Mouse (Mus musculus) gastrocnemius, adult 8-10 months (tissue): ENCODE measurements at regions not wholly inside any gene's neighbourhood (a gene's known extent, or its start where the extent isn't known, plus 50 kb on each side); places are given as distances from the start of the nearest gene placed in this dataset.
A peak's percentile ranks its signal among the peaks of the same experiment; 100 is the strongest.
"Not testable (repeated sequence)": the region's sequence is repeated elsewhere in the genome, so short reads cannot be mapped to it uniquely, and the experiment has no call there.

Source experiments
- DNase-seq, 2 experiments: peaks; one replicate each; pipeline ENCODE4 v3.0.0; 2022; ENCODE audit warnings: low spot score in 2 of 2

- DNase-seq: peak; percentile 34 to 40
Observed at GRCm38 (mm10) chr4:4708261-4708660, 84.9 kb downstream of the Impad1 start.

DNA sequence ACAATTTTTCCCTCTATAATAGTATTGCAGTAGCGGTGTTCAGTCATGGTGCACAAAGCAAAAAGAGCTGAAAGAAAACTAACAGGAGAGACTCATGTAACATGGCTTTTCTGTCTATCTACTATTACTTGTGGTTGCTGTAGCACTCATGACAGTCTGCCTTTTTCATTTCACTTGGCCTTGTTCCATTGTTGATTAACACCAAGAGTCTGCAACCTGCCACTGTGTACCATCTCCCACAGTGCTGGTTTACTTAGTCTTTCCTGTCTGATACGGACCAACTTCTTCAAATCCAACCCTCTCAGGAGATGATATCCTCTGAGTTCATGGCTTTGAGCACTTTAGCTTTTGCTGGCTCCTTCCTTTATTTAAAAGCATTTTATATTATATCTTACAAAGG lies 94.1 kb downstream of the Impad1 start:
- DNase-seq: no peak

DNA sequence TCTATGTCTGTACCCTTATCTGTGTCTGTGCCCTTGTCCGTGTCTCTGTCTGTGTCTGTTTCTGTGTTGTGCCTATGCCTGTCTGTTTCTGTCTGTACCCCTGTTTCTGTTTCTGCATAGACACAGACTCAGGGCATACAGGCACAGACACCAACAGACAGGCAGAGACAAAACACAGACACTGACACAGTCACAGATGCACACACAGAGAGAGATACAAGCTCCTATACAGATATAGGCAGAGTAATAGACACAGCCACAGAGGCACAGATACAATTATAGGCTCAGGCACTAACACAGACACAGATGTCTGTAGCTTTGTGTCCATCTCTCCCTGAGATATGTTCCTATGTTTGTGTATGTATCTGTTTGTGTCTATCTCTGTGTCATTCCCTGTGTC lies 97.7 kb downstream of the Impad1 start:
- DNase-seq: no peak

- no peak for DNase-seq
Observed at GRCm38 (mm10) chr4:4686920-4687319, 106.2 kb downstream of the Impad1 start.

DNA sequence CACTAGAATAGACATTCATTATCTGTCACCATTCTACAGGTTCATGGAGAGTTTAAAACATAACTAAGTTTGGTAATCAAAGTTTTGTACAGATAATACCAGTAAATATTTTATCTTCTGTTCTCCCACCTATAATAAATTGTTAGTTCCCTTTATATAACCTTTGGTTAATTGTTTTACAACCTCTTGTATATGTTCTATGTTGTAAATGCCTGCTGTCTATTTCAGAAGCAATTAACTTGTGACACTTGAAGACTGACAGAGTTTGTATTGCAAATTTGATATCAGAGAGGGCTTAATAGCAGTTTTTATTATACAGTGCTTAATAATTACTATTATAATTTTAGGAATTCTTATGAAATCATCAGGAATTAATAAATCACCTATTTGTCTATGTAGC lies 118.5 kb downstream of the Impad1 start:
- no peak for DNase-seq

- DNase-seq: no peak
Observed at GRCm38 (mm10) chr4:4650251-4650650, 142.9 kb downstream of the Impad1 start.

GRCm38 (mm10) chr4:4645264-4645663 lies 147.9 kb downstream of the Impad1 start:
- DNase-seq: no peak

DNA sequence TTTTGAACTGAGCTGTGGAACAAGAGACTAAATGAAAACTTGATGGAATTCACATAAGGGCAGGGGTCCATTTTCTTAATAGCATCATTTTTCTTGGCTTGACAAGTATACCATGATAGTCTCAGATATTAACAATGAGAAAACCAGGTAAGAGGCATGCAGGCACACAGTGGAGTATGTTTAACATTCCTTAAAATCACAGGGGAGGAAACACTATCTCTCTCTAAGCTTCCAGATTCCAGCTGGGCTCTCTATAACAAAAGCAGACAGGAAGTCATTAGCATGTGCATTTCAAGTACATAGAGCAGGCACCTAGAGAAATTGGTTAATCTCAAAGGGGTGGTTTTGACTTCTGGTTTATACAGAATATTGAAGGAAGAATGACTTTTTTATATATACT lies 156.9 kb downstream of the Impad1 start:
- no peak for DNase-seq

DNA sequence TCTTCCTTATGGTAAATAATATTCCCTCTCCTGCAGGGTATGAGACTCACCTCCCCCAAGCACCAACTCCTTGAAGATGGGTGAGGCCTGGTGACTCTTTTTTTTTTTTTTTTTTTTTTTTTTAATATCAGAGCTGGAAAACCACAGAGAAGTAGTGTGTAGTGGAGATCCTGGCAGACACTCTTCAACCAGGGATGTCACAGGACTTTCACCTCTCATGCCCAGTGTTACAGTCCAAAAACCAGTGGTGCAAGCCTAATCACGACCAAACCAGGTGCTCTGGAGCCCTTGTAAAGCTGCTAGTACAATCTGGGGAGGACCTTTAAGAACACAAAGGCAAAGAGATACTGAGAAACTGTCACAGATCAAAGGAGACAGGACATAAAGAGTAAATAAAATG lies 157.3 kb downstream of the Impad1 start:
- no peak for DNase-seq

DNA sequence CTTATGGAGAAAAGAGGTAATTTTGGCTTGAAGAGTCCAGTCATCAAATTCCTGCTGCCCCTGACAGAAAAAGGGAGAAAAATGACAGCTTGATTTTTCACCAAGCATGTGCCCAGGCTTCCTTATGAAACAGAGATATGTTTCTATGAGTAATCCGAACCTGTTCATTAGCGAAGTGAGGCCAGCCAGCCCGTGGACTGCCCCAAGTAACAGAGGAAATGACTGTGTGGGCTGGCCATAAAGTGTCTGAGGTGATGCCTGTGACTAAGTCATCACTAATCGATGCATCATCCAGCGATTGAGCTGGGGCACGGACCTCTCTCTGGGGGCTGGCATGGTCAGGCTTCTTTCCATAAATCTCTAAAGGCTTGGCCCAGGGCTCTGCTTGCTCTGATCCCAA lies 157.8 kb downstream of the Impad1 start:
- DNase-seq: no peak

- no peak for DNase-seq
Observed at GRCm38 (mm10) chr4:4634646-4635045, 158.5 kb downstream of the Impad1 start.

DNA sequence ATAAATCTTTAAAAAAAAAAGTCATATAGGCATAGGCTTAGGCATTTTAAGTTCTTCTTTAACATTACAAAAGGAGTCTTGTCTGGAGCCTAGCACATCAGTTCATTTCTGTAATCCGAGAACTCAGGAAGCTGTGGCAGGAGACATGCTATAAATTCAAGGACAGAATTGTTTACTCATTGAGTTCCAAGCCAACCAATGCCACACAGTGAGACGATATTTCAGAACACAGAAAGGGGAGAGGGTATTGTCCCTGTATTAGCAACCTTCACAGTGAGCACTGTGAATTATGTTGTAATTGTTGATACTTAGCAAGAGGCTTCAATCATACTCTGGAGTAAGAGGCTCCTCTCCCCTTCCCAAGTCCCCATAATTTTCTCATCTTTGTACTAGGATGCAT lies 162.4 kb downstream of the Impad1 start:
- DNase-seq: no peak

DNA sequence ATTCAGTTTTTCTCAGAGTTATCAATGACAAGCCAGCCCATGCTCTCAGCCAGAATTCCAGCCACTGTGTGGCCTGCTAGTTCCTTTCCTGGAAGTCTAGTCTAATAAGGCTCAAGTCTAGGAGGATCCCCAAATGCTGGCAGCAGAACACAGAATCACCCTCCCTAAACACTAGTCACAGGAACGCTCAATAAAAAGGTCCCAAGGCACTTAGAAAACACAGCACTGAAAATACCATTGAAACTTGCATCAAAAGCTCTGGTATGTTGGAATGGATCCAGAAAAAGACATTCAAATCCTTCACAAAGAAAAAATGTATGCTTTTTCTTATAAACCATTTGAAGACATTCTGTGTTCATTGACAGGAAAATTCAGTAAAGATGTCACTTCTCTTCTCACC lies 163.9 kb downstream of the Impad1 start:
- DNase-seq: no peak

DNA sequence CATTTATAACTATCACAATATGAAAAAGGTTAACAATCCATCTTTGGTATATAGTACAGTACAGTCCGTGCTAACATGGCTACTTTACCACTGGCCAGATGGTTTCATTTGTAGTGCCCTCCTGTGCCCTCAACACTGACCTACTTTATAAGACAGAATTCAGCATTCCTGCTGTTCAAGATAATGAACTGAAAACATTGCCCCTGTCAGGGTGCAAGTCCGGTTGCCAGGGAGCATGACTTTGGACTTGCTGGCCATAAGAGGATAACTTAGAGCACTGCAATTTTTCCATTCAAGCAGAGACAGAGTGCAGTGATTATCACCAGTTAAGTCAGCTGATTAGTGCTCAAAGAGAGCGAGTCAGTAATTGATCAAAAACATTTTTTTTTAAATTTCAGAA lies 169.3 kb downstream of the Impad1 start:
- no peak for DNase-seq

DNA sequence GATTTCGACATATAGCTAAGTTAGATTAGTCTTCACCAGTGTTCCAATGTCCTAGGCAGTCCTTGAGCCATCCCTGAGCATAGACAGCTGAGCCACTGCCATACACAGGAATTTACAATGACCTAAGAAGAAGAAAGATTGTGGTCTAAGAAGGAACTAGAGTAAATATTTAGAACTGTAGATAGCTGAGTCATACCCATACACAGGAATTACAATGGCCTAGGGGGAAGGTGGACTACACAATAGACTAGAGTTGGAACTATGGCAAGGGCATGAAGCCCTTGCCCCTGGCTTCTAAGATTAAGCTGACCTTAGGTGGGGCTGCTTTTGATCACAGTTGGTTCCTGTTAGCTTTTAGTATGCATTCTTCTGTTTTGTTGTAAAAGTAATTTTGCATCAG lies 173.0 kb downstream of the Impad1 start:
- not testable (repeated sequence) for DNase-seq

DNA sequence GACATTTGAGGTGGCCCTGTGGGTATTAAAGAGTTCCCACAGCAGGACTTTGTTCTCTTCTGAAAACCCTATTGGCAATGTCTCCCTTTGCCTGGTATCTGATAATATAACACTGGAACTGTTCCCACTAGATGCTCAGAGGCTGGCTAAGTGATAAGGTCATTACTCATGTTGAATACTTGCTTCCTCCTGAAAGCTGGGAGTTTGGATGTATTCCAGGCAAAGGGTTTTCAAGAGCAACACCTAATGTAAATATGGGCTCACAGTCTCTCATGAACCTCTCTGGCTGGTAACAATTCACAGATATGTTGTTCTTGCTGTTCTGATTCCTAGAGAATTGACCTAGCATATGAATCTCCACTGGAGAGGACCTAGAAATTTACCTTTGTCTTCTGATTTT lies 178.6 kb downstream of the Impad1 start:
- DNase-seq: no peak
